Mouse (Mus musculus) stomach, postnatal 0 days (tissue): ENCODE measurements around the gene Aifm3.

Source experiments
- CTCF ChIP-seq: IDR thresholded peaks from 2 replicates; pipeline ENCODE4 v1.5.1; 2016; ENCODE audit warnings: antibody characterized with exemption, low read depth, mild to moderate bottlenecking, moderate library complexity
- EP300 ChIP-seq: optimal IDR thresholded peaks from 2 replicates; pipeline ENCODE3; 2016; ENCODE audit warnings: antibody characterized with exemption

DNA sequence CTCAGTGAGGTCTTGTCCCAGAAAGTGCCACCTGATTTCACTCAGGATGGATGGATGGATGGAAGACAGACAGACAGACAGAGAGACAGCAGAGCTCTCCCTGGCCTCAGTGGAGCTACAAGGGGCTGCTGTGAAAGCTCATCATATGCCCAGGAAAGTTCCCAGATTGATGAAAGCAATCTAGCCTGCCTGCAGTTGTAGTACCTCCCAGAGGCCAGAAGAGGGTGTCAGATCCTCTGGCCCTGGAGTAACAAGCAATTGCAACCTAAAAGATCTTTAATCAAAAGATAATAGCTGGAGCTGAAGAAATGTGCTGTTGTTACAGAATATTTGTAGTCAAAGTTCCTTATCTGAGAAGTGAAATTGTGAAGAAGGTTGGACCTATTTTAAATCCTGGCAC, 15.3 kb upstream of the Aifm3 start:
- TF ChIP-seq EP300 = no peak
- TF ChIP-seq CTCF = peak; percentile 81
